Mouse (Mus musculus): ENCODE results near the gene 1700030K09Rik. TPM values are rescaled to one million over a fixed set of nuclear protein-coding genes. Genes with fewer than 3 reads are reported as not detected.

The 1700030K09Rik gene
- polyA plus RNA-seq, 2 experiments: 13.2 to 16.2 TPM

DNA sequence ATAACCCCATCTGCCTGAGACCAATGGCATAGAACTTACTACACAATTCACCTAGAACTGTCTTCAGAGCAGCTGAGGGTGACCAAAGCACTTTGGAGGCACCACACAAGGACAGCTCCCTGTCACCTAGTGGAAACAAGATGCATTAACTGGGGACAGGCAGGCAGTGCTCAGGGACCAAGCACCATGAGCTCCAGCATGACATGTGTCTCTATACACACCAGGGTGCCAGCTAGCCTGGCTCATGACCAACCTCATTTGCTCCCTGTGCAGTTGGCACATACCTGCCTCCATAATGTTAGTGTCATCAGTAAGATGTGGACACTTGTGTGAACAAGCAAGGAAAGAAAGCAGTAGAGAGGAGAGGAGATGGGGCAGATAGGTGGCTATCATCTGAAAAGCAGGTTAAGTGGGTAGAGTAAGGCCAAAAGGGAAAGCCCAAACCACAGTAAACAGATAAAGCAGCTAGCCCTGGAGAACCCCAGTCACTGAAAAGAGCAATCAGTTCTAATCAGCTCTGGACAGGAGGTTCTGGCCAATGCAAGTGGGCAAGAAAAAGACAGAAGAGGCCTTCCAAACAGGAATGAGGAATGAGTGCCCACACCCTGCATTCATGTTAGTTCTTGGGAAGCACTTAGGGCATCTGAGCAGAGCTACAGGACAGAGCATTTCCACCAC is 61.1 kb downstream of the 1700030K09Rik start:
- TF ChIP-seq POLR2A (IDR thresholded peaks at IDR 0.05; ENCODE audit: borderline replicate concordance, extremely low read depth, insufficient read depth, insufficient read length): no peak
- no peak for DNase-seq (ENCODE audit: low spot score)
- H3K4me2 ChIP-seq (replicated peaks; ENCODE audit: low read depth, low read length, severe bottlenecking): no peak overlapping the region

DNA sequence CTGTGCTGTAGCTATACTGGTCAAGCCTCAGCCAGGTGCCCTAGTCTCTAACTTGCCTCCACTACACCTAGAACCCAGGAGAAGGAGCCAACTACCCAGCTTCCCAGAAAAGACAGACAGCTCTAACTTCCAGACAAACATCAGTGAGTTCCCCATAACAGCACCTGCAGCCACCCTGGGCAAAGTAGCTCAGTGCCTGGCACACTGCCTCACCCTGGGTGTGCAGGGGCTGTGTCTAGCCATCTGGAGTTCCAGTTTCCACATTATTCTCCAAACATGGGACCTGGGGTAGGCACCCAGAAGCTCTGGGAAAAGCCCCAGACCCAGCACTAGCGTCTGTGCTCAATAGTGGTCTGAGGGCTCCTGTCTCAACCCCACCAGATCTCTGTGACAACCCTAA is 63.8 kb downstream of the 1700030K09Rik start:
- TF ChIP-seq POLR2A (IDR thresholded peaks at IDR 0.05; ENCODE audit: borderline replicate concordance, extremely low read depth, insufficient read depth, insufficient read length): no peak
- Histone ChIP-seq H3K4me3 (replicated peaks; ENCODE audit: low read length) (no peak overlapping the region), H3K27me3 (ENCODE audit: control insufficient read depth, insufficient read depth, low read length) (no peaks in the 10 kb centered on the region), H3K4me2 (replicated peaks; ENCODE audit: low read depth, low read length, severe bottlenecking) (no peak overlapping the region), H3K9me3 (ENCODE audit: control insufficient read depth, low read length) (no peaks in the 10 kb centered on the region), H3K27ac (replicated peaks; ENCODE audit: low read depth, low read length) (no peak overlapping the region), H3K36me3 (ENCODE audit: control insufficient read depth, insufficient read depth, low read length) (0 out of 2 replicates have a peak, but pooled peaks cover 11% of the 10 kb centered on the region), H3K9ac (ENCODE audit: low read depth, low read length, severe bottlenecking) (no peak overlapping the region), H3K4me1 (ENCODE audit: control insufficient read depth, insufficient read depth, low read length) (no peaks in the 10 kb centered on the region)
- no peak for ATAC-seq (ENCODE audit: low FRiP score, low read depth)
- WGBS: 65% methylated on average over 1 of the region's 1 CpGs
- no peak for DNase-seq (ENCODE audit: low spot score)

More for the DNA sequence above, 61.1 kb downstream of the 1700030K09Rik start:
- Histone ChIP-seq H3K27ac (replicated peaks; ENCODE audit: low read depth, low read length) (no peak overlapping the region), H3K4me3 (replicated peaks; ENCODE audit: low read length) (no peak overlapping the region), H3K27me3 (ENCODE audit: control insufficient read depth, insufficient read depth, low read length) (no peaks in the 10 kb centered on the region), H3K9me3 (ENCODE audit: control insufficient read depth, low read length) (no peaks in the 10 kb centered on the region), H3K36me3 (ENCODE audit: control insufficient read depth, insufficient read depth, low read length) (peaks cover 11% of the 10 kb centered on the region; the same call in 1 of the 2 replicates), H3K9ac (ENCODE audit: low read depth, low read length, severe bottlenecking) (no peak overlapping the region), H3K4me1 (ENCODE audit: control insufficient read depth, insufficient read depth, low read length) (no peaks in the 10 kb centered on the region)
- ATAC-seq (ENCODE audit: low FRiP score, low read depth): no peak

Small RNA genes within 50 kb of the gene (microRNA-seq; reads per million reads assigned to microRNA genes)
- gene Mir7068: not detected

Other genes with a start within 250 kb of the 1700030K09Rik start
- not detected in 2 replicates for gene Cib3, start 231.0 kb upstream of the 1700030K09Rik start, polyA plus RNA-seq (2012; rRNA removed)
- gene Cib3, start 231.0 kb upstream of the 1700030K09Rik start, polyA plus RNA-seq (2014; fragmentation: Nextera tagmentation; extraction: Ambion mirVana): not detected in 2 replicates
- gene Gm11034, start 230.2 kb upstream of the 1700030K09Rik start, polyA plus RNA-seq (2012; rRNA removed): not detected in 2 replicates
- gene Gm11034, start 230.2 kb upstream of the 1700030K09Rik start, polyA plus RNA-seq (2014; fragmentation: Nextera tagmentation; extraction: Ambion mirVana): not detected in 2 replicates
- 52.9 and 56.4 TPM in 2 replicates for gene Fam32a, start 224.2 kb upstream of the 1700030K09Rik start, polyA plus RNA-seq (2012; rRNA removed)
- gene Fam32a, start 224.2 kb upstream of the 1700030K09Rik start, polyA plus RNA-seq (2014; fragmentation: Nextera tagmentation; extraction: Ambion mirVana): 57.4 and 58.9 TPM in 2 replicates
- 111 and 127 TPM in 2 replicates for gene Ap1m1, start 203.9 kb upstream of the 1700030K09Rik start, polyA plus RNA-seq (2012; rRNA removed)
- 98.8 and 99.2 TPM in 2 replicates for gene Ap1m1, start 203.9 kb upstream of the 1700030K09Rik start, polyA plus RNA-seq (2014; fragmentation: Nextera tagmentation; extraction: Ambion mirVana)
- 9.8 and 30.0 TPM in 2 replicates for gene Gm10282, start 138.6 kb upstream of the 1700030K09Rik start, polyA plus RNA-seq (2012; rRNA removed)
- 26.2 and 28.3 TPM in 2 replicates for gene Gm10282, start 138.6 kb upstream of the 1700030K09Rik start, polyA plus RNA-seq (2014; fragmentation: Nextera tagmentation; extraction: Ambion mirVana)
- 36.7 and 50.7 TPM in 2 replicates for gene Klf2, start 124.8 kb upstream of the 1700030K09Rik start, polyA plus RNA-seq (2012; rRNA removed)
- gene Klf2, start 124.8 kb upstream of the 1700030K09Rik start, polyA plus RNA-seq (2014; fragmentation: Nextera tagmentation; extraction: Ambion mirVana): 20.1 and 21.6 TPM in 2 replicates
- gene Eps15l1, start 22.4 kb upstream of the 1700030K09Rik start, polyA plus RNA-seq (2012; rRNA removed): 109 and 114 TPM in 2 replicates
- 56.5 and 62.0 TPM in 2 replicates for gene Eps15l1, start 22.4 kb upstream of the 1700030K09Rik start, polyA plus RNA-seq (2014; fragmentation: Nextera tagmentation; extraction: Ambion mirVana)
- gene Calr3, start within 50 bp of the 1700030K09Rik start, polyA plus RNA-seq (2012; rRNA removed): 0.47 and 0.62 TPM in 2 replicates
- gene Calr3, start within 50 bp of the 1700030K09Rik start, polyA plus RNA-seq (2014; fragmentation: Nextera tagmentation; extraction: Ambion mirVana): 1.4 and 1.7 TPM in 2 replicates
- 110 and 137 TPM in 2 replicates for gene Cherp, start 31.3 kb downstream of the 1700030K09Rik start, polyA plus RNA-seq (2012; rRNA removed)
- 58.9 and 62.7 TPM in 2 replicates for gene Cherp, start 31.3 kb downstream of the 1700030K09Rik start, polyA plus RNA-seq (2014; fragmentation: Nextera tagmentation; extraction: Ambion mirVana)
- 46.5 and 75.0 TPM in 2 replicates for gene Slc35e1, start 48.7 kb downstream of the 1700030K09Rik start, polyA plus RNA-seq (2012; rRNA removed)
- 16.2 and 16.3 TPM in 2 replicates for gene Slc35e1, start 48.7 kb downstream of the 1700030K09Rik start, polyA plus RNA-seq (2014; fragmentation: Nextera tagmentation; extraction: Ambion mirVana)
- gene Med26, start 104.4 kb downstream of the 1700030K09Rik start, polyA plus RNA-seq (2012; rRNA removed): 17.0 and 24.6 TPM in 2 replicates
- 16.4 and 18.3 TPM in 2 replicates for gene Med26, start 104.4 kb downstream of the 1700030K09Rik start, polyA plus RNA-seq (2014; fragmentation: Nextera tagmentation; extraction: Ambion mirVana)
- 67.3 and 75.6 TPM in 2 replicates for gene Smim7, start 127.2 kb downstream of the 1700030K09Rik start, polyA plus RNA-seq (2012; rRNA removed)
- 115 and 118 TPM in 2 replicates for gene Smim7, start 127.2 kb downstream of the 1700030K09Rik start, polyA plus RNA-seq (2014; fragmentation: Nextera tagmentation; extraction: Ambion mirVana)
- 44.2 and 55.9 TPM in 2 replicates for gene Tmem38a, start 128.2 kb downstream of the 1700030K09Rik start, polyA plus RNA-seq (2012; rRNA removed)
- 36.5 and 41.4 TPM in 2 replicates for gene Tmem38a, start 128.2 kb downstream of the 1700030K09Rik start, polyA plus RNA-seq (2014; fragmentation: Nextera tagmentation; extraction: Ambion mirVana)
- gene Nwd1, start 202.8 kb downstream of the 1700030K09Rik start, polyA plus RNA-seq (2012; rRNA removed): 0.15 and 0.26 TPM in 2 replicates
- 0.21 TPM in 1 of 2 replicates, not detected in the other for gene Nwd1, start 202.8 kb downstream of the 1700030K09Rik start, polyA plus RNA-seq (2014; fragmentation: Nextera tagmentation; extraction: Ambion mirVana)

Measured in limb, embryonic 14.5 days (tissue).